Mouse (Mus musculus): ENCODE measurements at regions not wholly inside any gene's neighbourhood (a gene's known extent, or its start where the extent isn't known, plus 50 kb on each side); places are given as distances from the start of the nearest gene placed in this dataset.

GRCm38 (mm10) chr17:77593807-77594206 is 606.2 kb upstream of the Crim1 start:
- DNase-seq (ENCODE audit: extremely low read depth, low read depth, low spot score): no peak

- DNase-seq (ENCODE audit: extremely low read depth, low read depth, low spot score): peak; percentile 34
These were observed 603.6 kb upstream of the Crim1 start for GRCm38 (mm10) chr17:77596453-77596852.

- DNase-seq (ENCODE audit: extremely low read depth, low read depth, low spot score): no peak
These were observed 576.6 kb upstream of the Crim1 start for GRCm38 (mm10) chr17:77623472-77623871.

- DNase-seq (ENCODE audit: extremely low read depth, low read depth, low spot score): no peak
These were observed 575.9 kb upstream of the Crim1 start for GRCm38 (mm10) chr17:77624103-77624502.

- DNase-seq (ENCODE audit: extremely low read depth, low read depth, low spot score): no peak
These were observed 557.7 kb upstream of the Crim1 start for GRCm38 (mm10) chr17:77642355-77642754.

- no peak for DNase-seq (ENCODE audit: extremely low read depth, low read depth, low spot score)
These were observed 551.1 kb upstream of the Crim1 start for GRCm38 (mm10) chr17:77648946-77649345.

- DNase-seq (ENCODE audit: extremely low read depth, low read depth, low spot score): no peak
These were observed 548.2 kb upstream of the Crim1 start for GRCm38 (mm10) chr17:77651861-77652260.

Data from fat pad, adult 2 months (tissue).